Mouse (Mus musculus) C2C12 (cell line): ENCODE measurements around the gene Faf2.
A peak's percentile ranks its signal among the peaks of the same experiment; 100 is the strongest.

Experiments used
- MAX ChIP-seq: IDR thresholded peaks from one replicate; pipeline ENCODE4 v1.6.1; 2011; ENCODE audit warnings: mild to moderate bottlenecking, control low read depth
- USF1 ChIP-seq: IDR thresholded peaks from one replicate; pipeline ENCODE4 v1.6.1; 2011; ENCODE audit warnings: low read depth, mild to moderate bottlenecking, control low read depth, moderate library complexity

DNA sequence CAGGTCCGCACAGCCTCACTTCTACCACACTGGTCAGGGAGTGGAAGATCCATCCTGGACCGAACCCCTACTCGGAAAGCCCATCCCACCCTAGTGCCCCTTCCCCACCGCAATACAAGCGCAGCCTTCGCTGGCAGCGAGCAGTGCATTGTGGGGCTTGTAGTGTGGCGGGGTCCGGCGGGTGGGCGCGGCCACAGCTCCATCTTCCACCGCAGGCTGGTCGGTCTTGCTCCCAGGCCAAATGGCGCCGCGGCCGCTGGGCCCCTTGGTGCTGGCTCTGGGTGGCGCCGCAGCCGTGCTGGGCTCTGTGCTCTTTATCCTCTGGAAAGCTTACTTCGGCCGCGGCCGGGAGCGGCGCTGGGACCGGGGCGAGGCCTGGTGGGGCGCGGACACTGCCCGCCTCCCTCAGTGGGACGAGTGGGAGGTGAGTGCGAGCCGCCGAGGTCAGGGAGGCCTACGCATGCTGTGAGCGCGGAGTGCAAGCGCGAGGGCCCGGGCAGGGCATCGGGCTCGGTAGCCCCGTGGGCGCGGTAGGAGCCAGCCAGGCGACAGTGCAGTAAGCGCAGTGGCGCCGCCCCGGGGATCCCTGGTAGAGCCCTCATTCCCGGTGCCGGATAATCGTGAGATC lies 46.6 kb upstream of the Faf2 start, which contains the start of gene Arl10:
- no peak for TF ChIP-seq USF1
- peak; percentile 70 for TF ChIP-seq MAX
